Mouse (Mus musculus) B cell, adult 2 months (primary cell): Measurements from ENCODE around the gene Mfsd7a.

Experiments
- DNase-seq, 2 experiments: peaks; one replicate each; pipeline ENCODE4 v3.0.0; 2022

The Mfsd7a gene

GRCm38 (mm10) chr5:108431196-108431595 is 17.5 kb downstream of the Mfsd7a start:
- DNase-seq, result no peak

GRCm38 (mm10) chr5:108427186-108427585 is 21.5 kb downstream of the Mfsd7a start:
- peak; percentile 55 to 56 for DNase-seq

GRCm38 (mm10) chr5:108423427-108423826 is 25.3 kb downstream of the Mfsd7a start:
- no peak for DNase-seq

GRCm38 (mm10) chr5:108422741-108423140 is 25.9 kb downstream of the Mfsd7a start:
- DNase-seq, result no peak

GRCm38 (mm10) chr5:108414711-108415110 is 34.0 kb downstream of the Mfsd7a start:
- DNase-seq, result no peak

GRCm38 (mm10) chr5:108406977-108407376 is 41.7 kb downstream of the Mfsd7a start:
- DNase-seq, result no peak

GRCm38 (mm10) chr5:108405460-108405859 is 43.2 kb downstream of the Mfsd7a start:
- no peak for DNase-seq

GRCm38 (mm10) chr5:108403453-108403852 is 45.2 kb downstream of the Mfsd7a start:
- no peak for DNase-seq
